Mouse (Mus musculus): ENCODE measurements around the gene Scaper.

The Scaper gene

DNA sequence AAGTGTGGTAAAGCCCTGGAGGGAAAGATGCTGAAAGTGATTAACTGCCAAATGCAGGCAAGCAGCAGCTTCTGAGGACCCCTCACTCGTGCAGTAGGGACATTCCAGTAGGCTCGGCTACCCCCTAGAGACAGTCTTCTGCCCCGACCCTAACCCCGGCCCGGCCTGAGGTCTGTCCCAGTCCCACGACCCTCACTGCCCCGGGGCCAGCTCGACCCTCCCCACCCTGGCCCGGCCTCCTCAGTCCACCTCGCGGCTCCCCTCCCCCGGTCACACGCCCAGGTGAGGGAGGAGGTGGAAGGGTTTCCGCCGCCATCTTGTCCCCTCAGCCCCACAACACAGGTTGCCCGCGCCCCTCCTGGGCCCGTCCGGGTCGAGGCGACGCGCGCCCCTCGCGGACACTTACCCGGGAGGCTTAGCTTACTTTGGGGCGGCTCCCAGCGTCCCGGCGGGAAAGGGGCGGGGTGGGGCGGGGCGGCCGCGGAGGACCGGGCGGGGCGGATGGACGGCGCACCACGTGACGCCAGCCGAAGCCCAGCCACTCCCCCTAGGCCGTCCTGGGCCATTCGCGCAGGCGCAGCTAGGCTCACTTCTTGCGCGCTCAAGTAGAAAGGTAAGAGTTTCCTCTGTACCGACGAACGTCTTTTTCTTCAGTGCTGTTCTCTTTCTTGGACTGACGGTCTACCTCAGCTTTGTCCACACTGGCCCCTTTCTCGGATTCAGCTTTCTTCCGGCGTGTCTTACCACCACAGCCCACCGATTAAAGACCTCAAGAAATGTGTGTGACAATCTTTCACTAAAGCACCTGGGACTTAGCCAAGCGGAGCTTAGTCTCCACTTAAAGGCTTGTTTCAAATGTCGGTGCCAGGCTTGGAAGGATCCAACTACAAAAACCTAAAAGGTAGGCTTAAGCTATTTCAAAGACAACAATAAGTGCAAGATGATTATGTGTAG, at the start of gene Scaper:
Scaper (minus strand) TSS at position 456 of the 954 bp plus-strand sequence.
- in situ Hi-C loops (cut with MboI, MseI): no loop called here

DNA sequence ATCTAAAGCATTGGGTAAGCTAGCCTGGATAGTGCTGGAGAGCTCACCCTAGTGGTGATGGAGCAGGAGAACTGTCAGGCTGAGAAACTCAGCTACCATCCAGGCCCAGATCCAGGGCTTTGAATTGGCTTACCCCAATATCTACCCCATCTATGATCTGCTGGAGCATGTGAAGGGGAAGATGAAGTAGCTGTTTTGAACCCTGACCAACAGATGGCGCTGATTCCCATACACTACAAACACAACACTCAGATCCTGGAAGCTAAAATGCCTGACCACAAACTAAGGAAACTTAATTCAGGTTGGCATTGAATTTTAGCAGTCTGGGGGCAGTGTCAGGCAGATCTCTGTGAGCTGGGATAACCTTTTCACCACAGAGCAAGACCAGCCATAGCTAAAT, 8.9 kb upstream of the Scaper start:
- in situ Hi-C loops (cut with MboI, MseI): loop anchor here in 1 of 2 experiments (10.0 kb wide), 1 partner anchor 128 kb away; no protein-coding TSS in a partner anchor

DNA sequence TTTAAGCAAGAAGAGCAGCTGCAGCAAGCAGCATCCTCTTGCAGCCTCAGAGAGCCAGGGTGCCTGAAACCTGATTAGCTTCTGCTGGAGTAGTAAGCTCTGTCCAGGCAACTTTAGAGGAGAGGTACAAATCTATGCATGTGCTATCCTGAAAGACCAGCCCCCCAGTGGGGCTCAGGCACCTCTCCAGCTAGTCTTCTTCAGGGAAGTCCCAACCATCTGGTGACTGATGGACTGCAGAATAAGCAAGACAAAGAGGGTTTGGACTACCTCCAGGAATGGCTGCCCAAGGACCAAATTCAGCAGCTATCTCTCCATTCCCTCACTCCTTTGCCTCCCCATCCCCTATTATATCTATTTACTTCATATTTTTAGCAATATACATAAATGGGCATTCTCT, 3.4 kb upstream of the Scaper start:
- in situ Hi-C loops (cut with MboI, MseI): loop anchor here in 1 of 2 experiments (10.0 kb wide), 1 partner anchor 133 kb away; no protein-coding TSS in a partner anchor

DNA sequence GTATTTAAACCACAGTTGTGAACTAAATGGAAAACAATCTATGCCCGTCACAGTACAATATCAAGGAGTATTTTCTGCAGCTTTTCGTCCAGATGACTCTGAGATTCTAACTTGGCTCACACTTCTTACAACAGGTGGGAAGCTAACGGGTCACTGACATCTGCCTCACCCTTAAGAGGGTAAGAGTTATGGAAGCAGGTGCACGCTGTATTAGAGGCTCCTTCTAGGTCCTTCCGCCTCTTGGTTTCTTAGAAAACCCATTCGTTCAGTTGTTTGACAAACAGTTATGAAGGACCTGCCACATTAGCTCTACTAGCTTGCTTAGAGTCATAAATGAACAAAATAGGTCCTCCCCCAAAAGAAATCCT, 683 bp upstream of the Scaper start:
- in situ Hi-C loops (cut with MboI, MseI): no loop called here

DNA sequence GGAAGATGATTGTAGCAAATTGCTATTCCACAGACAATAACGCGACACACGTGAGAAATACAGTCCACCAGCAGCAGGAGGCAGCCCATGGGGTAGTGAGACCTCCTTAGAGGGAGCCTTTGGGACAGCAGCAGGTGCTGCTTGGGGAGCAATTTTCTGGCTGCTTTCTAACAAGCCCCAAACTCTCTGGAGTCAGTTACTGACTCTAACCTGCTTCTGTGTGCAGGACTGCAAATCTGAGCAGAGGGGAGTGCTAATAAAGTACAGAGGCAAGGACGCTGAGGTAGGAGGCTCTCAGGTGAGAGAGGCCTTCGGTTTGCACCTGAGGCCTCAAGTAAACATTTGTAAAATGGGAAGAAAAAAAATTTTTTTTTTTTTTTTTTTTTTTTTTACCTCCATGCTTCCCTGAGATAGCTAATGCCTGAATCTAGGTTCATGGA, 675 bp downstream of the Scaper start:
- in situ Hi-C loops (cut with MboI, MseI): no loop called here

DNA sequence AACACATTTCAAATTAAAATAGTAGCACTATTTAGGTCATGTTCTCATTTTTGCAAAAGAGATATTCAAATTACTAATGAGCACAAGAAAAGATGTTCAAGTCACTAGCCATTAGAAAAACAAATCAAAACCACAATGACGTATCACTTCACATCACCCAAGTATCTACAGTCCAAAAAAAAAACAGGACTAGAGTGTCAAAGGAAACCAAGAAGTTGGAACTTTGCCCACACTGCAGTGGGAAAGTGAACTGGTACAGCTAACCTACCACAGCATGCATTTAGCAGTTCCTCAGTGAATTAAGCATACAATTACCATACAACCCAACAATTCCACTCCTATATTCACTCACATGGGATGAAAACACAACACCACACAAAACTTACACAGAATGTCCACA, 5.4 kb downstream of the Scaper start:
- in situ Hi-C loops (cut with MboI, MseI): no loop called here

DNA sequence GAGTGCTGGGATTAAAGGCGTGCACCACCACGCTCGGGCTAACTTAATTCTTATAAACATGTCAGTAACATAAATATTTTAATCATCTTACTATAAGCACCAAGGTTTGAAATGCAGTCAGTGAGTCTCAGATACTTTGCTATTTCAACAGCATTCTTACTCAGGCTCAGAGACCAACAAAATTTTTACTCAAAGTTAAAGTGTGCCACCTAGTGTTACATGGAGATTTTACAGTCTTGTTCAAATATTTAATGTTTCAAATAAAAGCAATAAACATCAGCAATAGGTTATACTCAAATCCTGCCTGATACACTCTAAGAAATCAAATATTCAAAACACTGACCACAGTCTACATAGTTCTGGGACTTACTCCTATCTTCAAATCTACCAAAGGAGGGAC, 19.3 kb downstream of the Scaper start:
- in situ Hi-C loops (cut with MboI, MseI): loop anchor here in 1 of 2 experiments (5.0 to 10.0 kb wide), 2 partner anchors 234 to 486 kb away; no protein-coding TSS in a partner anchor

DNA sequence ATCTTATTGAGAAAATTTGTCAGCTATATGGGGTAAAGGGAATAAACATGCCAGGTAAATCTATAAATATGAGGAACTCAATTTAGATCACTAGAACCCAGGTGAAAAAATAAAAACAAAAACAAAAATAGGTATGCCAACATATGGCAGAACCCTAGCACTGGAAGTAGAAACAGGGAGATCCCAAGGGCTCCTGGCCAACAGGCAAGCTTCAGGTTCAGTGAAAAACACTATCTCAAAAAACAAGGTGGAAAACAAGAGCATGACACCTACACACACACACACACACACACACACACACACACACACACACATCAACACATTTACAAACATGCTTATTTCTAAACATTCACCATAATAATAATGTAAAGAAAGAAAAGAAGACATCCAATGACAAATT, 21.2 kb downstream of the Scaper start:
- in situ Hi-C loops (cut with MboI, MseI): loop anchor here in 1 of 2 experiments (5.0 to 10.0 kb wide), 2 partner anchors 232 to 484 kb away; no protein-coding TSS in a partner anchor

DNA sequence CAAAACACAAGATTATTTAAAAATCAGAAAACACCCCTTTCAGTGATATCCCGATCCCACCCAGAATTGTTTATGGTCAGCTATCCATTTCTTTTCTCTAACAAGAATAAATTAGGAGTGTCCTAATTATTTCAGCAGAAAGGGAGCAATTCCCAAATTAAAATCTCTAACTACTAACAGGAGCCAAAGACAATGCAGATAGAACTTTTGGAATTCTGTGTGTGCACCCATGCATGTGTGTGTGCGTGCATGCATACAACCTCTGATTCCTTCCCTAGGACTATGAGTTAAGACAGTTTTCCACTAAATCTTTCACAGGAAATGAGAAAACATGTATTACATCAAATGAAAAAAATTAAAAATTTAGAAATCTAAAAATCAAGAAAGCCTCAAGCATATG, 26.4 kb downstream of the Scaper start:
- in situ Hi-C loops (cut with MboI, MseI): loop anchor here (5.0 to 10.0 kb wide), 2 partner anchors 227 to 484 kb away; no protein-coding TSS in a partner anchor

DNA sequence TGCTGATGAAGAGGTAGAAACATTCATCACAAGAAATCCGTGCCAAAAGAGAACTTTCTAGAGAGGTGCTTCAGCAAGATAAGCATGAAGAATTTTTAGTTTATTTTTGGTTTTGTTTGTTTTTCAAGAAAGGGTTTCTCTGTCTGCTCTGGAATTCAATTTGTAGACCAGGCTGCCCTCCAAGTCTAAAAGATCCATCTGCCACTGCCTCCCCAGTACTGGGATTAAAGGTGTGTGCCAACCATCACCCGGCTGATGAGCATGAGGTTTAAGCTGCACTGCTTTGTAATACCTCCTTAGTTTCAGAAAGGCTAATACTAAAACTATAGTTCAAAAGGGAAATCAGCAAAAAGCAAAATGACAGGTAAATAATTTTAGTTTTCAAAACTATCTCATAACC, 35.0 kb downstream of the Scaper start:
- in situ Hi-C loops (cut with MboI, MseI): no loop called here

DNA sequence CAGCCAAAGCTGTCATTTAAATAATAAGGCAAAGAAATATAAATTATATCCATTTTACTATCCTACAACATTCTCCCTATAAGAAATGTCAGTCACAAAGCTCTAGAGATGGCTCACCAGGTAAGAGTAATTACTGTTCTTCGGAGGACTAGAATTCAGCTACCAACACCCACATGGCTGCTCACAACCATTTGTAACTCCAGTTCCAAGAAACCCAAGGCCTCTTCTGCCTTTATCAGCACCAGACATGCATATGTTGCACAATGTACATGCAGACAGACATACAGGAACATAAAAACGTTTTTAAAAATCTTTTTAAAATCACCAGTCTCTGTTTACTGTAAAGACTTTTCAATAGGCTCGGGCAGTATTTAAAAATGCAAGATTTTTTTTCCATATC, 36.3 kb downstream of the Scaper start:
- in situ Hi-C loops (cut with MboI, MseI): no loop called here

DNA sequence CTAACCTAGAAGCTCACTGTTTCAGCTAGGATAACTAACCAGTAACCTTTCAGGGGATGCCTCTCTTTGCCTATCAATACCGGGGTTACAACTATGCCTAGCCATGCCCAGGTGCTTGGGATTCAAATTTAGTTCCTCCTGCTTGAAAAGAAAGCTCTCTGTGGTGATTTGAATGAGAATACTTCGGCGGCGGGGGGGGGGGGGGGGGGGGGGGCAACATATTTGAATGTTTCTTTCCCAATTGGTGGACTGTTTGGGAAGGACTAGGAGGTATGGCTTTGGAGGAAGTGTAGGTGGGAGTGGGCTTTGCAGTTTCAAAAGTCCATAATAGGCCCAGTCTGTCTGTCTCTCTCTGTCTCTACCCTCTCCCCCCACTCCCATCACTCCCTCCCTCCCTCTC, 37.4 kb downstream of the Scaper start:
- in situ Hi-C loops (cut with MboI, MseI): no loop called here

DNA sequence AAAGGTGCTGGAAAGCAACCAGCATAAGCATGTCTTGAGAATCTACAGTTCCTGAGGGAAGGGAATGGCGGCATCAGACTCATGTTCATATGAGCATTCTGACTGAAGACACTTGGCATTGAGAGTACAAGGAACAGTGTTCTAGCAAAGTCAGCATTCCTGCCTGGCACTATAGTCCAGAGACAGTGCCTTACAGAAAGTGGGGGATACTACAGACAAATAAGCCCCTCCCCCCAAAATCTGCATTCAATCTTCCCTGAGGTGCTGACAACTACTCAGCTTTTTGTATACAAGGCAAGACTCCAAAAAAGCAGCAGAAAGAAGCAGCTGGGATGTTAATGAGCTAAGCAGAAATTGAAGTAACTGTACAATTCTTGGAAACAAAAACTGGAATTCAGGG, 59.9 kb downstream of the Scaper start:
- in situ Hi-C loops (cut with MboI, MseI): no loop called here

DNA sequence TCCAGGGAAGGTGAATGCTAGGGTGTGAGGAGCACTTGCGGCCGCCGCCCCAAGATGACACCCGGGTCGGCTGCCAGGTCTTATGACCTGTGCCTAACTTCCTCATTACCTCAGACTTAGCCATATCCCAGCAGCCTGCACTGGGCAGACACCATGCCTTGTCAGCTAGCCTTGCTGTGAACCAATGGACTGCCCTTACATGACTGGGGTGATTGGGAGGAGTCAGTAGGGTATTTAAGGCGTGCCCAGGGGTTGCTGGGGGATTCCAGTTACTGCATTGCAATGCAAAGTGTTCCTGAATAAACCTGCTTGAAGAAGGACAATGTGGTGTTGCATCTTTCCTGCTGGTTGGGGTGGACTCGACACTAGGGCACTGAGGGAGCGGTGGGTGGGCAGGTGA, 148.5 kb downstream of the Scaper start:
- in situ Hi-C loops (cut with MboI, MseI): no loop called here

DNA sequence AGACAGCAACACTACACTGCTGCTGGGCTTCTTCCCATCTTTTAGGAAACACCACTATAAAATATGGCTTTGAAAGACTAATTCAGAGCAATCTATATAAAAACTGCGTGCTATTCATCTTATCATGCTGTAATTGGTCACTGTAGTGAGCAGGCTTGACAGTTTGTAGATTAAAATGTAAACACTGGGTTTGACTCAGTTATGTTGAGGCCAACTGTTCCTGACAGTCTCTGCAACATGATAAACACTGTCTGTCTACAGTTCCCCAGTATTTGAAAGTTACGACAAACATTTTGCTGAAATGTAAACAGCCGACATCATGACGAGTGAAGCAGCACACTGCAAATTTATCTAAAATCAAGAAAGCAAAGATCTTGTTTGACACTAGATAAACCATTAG, 225.9 kb downstream of the Scaper start:
- in situ Hi-C loops (cut with MboI, MseI): loop anchor here in 1 of 2 experiments (10.0 kb wide), 1 partner anchor 1797 kb away; no protein-coding TSS in a partner anchor

DNA sequence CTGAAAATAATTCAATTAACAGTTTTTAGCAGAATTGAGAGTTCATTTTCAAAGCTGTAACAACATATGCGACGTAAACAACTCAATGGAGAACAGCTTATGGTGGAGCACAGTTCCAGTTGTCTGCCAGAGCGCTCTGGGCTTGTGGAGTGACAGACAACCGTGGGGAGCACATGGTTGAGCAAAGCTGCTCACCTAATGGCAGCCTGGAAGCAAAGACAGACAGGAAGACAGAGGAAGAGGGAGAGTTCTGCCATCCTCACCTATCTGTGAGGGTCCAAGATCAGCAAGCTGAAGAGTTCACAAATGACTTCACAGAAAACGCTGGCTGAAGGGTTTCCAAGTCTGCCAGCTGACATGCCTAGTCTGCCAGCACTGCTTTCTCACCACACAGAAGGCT, 227.4 kb downstream of the Scaper start:
- in situ Hi-C loops (cut with MboI, MseI): loop anchor here in 1 of 2 experiments (10.0 kb wide), 1 partner anchor 1796 kb away; no protein-coding TSS in a partner anchor

DNA sequence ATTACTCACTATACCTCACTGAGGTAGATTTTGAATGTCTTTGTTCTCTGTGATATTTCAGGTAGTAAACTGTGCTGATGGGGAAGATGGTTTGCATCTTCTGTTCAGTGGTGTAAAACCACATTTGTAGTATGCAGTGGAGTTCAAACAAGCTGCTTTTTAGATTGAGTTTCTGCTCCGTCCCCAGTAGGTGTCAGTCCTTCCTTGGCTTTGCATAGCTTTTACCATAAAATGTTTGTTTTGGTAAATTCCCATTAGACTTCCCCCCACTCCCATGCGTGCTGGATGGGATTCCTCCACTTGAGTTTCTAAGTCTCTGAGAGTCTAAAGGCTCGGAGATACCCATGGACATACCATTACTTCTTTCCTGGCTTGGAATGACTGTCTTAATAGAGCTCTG, 231.3 kb downstream of the Scaper start:
- in situ Hi-C loops (cut with MboI, MseI): no loop called here

DNA sequence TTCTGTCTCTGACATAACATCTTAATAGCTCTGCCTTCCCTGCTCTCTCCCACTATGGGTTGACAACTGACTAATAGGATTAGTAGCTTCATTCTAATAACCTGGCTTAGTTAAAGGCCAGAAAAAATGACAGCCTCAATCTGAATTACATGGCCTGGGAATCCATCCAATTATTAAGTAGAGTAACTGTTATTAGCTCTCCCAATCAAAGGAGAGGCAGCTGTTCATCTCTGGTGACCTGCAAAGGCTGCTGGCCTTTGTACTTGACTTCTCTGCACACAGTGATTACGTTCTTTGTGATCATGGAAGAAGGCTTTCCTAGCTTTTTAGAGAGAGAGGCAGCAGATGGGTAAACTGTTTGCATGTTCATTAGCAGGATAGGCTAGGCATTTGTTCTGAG, 242.6 kb downstream of the Scaper start:
- in situ Hi-C loops (cut with MboI, MseI): loop anchor here in 1 of 2 experiments (10.0 kb wide), 1 partner anchor 1779 kb away; no protein-coding TSS in a partner anchor

DNA sequence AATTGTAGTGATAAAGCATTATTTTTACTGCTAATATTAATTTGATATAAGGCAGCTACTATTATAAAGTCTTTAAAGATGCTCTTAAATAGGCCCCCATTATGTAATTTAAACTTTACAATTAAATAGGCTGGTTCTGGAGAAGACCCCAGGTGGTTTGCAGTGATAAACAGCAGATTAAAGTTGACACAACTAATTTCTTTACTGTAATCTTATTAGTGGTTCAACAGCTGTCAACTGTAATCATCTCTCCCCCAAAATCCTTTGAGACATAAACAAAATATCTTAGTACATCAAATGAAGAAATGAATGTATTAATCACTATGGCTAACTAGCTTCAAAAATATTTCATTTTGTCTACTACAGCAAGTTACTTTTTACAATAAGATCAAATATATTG, 260.8 kb downstream of the Scaper start:
- in situ Hi-C loops (cut with MboI, MseI): no loop called here

DNA sequence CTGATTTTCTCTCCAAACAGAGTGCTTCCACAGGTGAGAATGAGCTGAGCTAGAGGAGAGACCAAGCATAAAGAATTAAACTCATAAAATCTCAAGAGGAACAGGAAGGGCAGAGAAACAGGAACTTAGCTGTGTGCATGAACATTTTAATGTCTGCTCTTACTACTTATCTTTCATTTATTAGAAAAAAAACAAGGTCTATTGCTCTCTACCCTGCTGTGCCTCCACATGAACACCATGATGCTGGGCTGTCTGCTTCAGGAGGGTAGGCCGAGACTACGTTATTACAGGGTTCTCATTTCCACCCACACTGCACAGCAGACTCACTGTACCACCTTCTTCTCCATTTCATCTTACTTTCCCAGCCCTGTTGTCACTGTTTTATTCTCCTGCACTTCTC, 291.5 kb downstream of the Scaper start:
- in situ Hi-C loops (cut with MboI, MseI): no loop called here

DNA sequence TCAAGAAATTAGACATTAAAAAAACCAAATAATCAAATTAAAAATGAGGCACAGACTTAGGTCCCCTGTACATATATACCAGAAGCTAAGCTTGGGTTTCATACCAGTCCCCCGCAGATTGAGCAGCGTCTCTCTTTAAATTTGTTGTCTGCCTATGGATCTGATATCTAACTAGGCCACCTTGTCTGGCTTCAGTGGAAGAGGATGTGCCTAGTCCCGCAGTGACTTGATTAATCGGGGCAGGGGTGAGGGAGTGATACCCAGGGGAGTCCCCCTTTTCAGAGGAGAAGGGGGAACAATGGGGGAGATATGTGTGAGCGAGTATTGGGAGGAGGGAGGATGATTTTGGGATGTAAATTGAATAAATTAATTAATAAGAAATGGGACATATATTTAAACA, 310.9 kb downstream of the Scaper start:
- in situ Hi-C loops (cut with MboI, MseI): no loop called here

DNA sequence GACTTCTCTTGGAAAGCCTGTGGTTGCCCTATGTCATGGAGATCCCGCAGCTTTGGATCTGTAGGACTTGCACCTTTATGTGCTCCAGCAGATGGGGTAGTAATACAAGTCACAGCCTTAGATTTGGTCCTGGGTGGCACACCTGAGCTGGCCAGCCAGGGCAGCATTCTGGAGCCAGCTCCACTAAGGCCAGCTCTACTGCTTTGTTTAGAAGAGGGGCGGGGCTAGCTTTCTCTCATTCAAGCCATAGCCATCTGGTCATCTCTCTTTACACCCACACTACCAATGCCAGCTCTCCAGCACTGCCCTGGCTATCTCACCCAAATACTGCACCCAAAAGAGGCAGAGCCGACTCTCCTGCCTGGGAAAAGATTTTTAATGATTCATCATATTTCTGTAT, 323.2 kb downstream of the Scaper start:
- in situ Hi-C loops (cut with MboI, MseI): no loop called here

DNA sequence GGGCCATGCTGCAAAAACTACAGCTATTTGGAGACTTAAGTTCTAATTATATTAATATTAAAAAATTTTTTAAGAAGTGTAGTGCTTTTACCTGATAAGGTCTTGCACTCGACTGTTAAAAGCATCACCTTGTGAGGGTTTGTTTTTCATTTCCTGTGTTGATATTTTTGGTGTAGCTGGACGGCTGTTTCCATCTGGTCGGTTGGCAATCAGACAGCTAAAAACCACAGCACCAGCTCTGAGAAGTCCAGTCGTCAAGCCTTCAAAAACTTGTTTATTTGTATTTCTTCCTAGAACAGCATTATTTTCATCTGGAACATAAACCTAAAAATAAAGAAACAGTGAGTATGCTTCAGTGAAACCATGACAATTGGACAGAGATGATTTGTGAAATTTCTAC, 328.2 kb downstream of the Scaper start:
- in situ Hi-C loops (cut with MboI, MseI): no loop called here
